Mouse (Mus musculus) naive thymus-derived CD4-positive, alpha-beta T cell, adult 5 months (primary cell): ENCODE measurements around the gene Ribc1. TPM values are rescaled to one million over a fixed set of nuclear protein-coding genes. Genes with fewer than 3 reads are reported as not detected.

Experiments used
- polyA plus RNA-seq: library from polyadenylated mRNA; unstranded; fragments of 100-300 nt; shearing (Covaris generic); gene quantifications from one replicate; pipeline ENCODE4 v1.2.1, GENCODE M21; 2017

The Ribc1 gene
- polyA plus RNA-seq = 0.53 TPM

DNA sequence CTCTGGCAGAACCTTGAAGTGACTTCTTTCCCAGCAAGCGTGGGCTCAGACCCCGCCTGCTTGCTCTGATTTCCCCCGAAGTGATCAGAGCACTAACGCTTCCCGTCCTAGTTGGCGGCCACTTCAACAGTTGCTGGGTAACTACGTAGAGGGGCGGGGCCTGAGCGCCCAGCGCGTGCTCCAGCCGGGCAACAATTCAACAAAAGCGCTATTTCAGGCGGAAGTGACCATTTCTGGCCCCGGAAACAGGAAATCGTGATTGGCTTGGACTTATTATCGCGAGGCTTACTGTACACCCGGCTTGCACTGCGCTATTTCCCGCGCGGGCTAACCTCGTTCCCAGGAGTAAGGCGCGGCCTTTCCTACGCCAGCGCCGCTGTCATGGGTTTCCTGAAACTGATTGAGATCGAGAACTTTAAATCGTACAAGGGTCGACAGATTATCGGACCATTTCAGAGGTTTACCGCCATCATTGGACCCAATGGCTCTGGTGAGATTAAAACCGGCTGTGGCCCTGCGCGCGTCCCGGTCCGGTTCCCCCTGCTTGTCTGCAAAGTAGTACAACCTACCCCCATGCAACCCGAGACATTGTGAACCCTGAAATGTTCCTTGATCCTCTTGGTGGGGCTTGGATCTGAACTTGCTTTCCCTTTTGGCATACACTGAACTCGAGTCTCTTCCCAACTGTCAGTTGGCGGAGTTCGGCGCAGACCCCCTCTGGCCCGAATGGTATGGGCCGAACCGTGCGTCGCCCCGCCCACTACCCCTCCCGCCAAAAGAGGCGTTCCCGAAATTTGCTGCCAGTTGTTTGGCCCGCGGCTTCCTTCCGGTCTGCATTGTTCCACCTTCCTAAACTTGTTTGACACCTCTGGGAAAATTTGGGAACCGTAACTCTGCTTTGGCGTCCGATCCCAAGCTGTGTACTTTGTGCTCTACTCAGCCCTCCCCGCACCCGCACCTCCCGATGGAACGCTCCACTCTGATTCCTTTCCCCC, at the start of gene Ribc1, which contains the start of gene Smc1a:
Gene Ribc1 (minus strand): TSS at position 145 of the 995 bp plus-strand sequence.
Gene Smc1a (plus strand): TSS at position 278 of the 995 bp plus-strand sequence.

GRCm38 (mm10) chrX:152001737-152002710, 14.1 kb downstream of the Ribc1 start, which contains the start of gene Hsd17b10:
TSS of gene Hsd17b10 (plus strand) at chrX:152001845.

Other genes starting within 250 kb of the Ribc1 start
- 56.2 TPM for gene Huwe1, start 215.5 kb downstream of the Ribc1 start, polyA plus RNA-seq
- gene Hsd17b10, start 14.4 kb downstream of the Ribc1 start, polyA plus RNA-seq = 57.0 TPM
- 89.9 TPM for gene Smc1a, start 133 bp upstream of the Ribc1 start, polyA plus RNA-seq
- not detected for gene Iqsec2, start 128.0 kb upstream of the Ribc1 start, polyA plus RNA-seq
- gene Kdm5c, start 216.7 kb upstream of the Ribc1 start, polyA plus RNA-seq = 54.6 TPM